Mouse (Mus musculus) neutrophil, adult 65 days (primary cell): ENCODE measurements around the gene Dxo. TPM values are rescaled to one million over a fixed set of nuclear protein-coding genes. Genes with fewer than 3 reads are reported as not detected.

ENCODE experiments used
- total RNA-seq: library from RNA; stranded (reverse); gene quantifications from 2 replicates; pipeline ENCODE4 v1.2.4, GENCODE M21; 2023

Gene Dxo
- 34.5 and 46.7 TPM in 2 replicates for total RNA-seq

DNA sequence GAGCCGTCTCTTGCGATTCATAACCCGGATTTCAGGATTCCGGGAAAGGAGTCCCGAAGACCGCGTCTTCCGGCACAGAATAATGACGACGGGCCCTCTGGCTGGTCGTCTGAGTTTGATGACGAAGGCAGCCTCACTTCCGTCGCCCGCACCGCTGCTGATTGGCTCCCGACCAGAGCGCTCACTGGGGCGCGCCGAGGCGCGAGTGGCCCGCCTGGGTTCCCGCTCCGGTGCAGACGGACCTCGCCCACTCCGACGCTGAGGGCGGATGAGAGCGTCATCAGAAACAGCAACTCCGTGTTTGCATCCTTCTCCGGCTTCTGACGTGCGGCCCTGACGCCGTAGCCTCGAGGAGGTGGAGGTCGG is at the start of gene Dxo, which contains the start of gene Stk19:
TSS of gene Dxo (plus strand) at position 164 of the 366 bp plus-strand sequence.
TSS of gene Stk19 (minus strand) at position 90 of the 366 bp plus-strand sequence.

DNA sequence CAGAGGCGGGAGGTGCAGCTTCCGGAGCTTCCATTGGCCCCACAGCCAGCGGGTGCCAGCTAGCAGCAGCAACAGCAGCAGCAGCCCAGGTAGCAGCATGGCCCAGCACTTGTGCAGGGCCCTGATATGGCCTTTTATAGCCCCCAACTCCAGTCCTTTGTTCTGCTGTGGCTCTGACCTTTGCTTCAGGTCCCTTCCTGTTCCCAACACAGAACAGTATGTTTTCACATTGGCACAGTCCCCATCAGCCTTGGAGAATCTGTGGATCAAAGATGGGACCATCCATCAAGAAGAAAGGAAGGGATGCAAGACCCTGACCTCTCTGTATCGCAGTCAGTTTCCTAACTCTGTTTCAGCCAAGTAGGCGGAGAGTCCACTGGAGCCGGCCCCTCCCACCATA is 32.5 kb upstream of the Dxo start, which contains the start of gene Cyp21a1:
TSS of gene Cyp21a1 (minus strand) at position 261 of the 400 bp plus-strand sequence.

DNA sequence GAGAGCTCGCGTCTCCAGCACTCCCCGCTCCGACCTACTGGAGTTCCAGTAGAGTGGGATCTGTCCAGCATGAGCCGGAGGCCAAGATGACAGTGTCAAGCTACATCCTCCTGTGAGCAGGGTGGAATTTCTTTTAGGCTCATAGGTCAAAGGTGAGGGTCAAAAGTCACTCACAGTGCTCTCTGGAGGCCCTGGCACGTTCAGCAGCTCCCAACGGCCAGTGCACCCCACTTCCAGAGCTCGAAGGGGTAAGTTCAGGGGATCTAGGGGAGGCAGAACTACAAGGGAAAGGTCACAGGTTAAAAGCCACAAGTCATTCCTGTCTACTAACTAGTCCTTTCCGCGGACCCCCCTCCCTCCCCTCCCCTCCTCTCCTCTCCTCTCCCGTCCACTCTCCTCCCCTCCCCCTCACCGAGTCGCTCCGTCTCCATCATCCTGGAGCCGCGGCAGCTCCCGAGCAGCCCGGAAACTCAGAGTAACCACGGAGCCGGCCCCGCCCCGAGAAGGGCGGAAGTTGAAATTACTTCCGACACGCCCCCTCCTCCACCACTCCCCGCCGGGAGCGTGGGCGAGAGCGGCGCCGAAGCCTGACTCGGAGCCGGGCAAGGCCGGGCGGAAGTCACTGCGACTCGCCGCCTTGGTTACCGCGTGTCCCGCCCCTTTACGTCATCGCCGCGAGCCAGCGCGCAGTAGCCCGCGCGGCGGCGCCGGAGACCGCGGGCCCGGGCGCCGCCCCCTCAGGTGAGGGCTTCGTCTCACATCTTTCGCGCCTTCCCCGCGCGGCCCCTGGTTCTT is 13.1 kb downstream of the Dxo start, which contains the start of the genes Skiv2l and Nelfe:
TSS of gene Skiv2l (minus strand) at position 489 of the 795 bp plus-strand sequence.
TSS of gene Nelfe (plus strand) at position 670 of the 795 bp plus-strand sequence.

GRCm38 (mm10) chr17:34862416-34863081 is 25.7 kb downstream of the Dxo start, which contains the start of gene Cfb:
Cfb (minus strand) TSS chr17:34862518.

GRCm38 (mm10) chr17:34879336-34879879 is 42.6 kb downstream of the Dxo start, which contains the start of gene Zbtb12:
Zbtb12 (plus strand) TSS chr17:34879483.

DNA sequence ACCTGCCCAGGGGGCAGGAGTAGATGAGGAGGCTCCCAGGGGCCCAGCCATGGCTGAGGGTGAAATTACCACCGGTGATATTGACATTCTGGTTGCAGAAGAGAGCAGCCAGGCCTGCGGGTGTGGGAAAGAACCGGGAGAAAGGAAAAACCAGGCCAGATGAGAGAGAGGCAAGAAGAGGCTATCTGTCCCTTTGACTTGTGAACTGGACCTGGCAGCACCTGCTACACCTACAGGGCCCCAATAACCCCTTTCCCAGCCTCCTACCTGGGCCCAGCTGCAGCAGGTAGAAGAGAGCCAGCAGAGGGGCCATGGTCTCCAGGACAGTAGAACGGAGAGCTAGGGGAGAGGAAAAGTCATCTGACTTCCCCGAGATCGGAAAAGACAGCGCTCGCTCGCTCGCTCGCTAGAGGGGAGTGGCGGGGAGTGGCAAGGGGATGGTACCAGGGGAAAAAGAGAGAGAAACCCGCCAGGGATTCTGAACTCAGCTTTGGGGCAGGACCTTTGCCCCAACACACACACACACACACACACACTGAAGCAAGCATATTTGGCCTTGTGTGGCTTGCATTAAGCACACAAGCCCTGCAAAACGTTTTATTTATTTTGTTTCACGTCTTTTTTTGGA is 45.0 kb downstream of the Dxo start, which contains the start of gene Gm20547:
TSS of gene Gm20547 (minus strand) at position 360 of the 628 bp plus-strand sequence.

Other genes starting within 250 kb of the Dxo start
- gene Gpsm3, start 247.2 kb upstream of the Dxo start, total RNA-seq, result 440 and 473 TPM in 2 replicates
- 89.1 and 104 TPM in 2 replicates for gene Pbx2, start 245.8 kb upstream of the Dxo start, total RNA-seq
- gene Ager, start 239.2 kb upstream of the Dxo start, total RNA-seq, result 5.3 and 8.3 TPM in 2 replicates
- 33.1 and 34.1 TPM in 2 replicates for gene Rnf5, start 233.3 kb upstream of the Dxo start, total RNA-seq
- gene Agpat1, start 232.8 kb upstream of the Dxo start, total RNA-seq, result 46.3 and 48.5 TPM in 2 replicates
- 1.7 and 4.2 TPM in 2 replicates for gene Egfl8, start 221.0 kb upstream of the Dxo start, total RNA-seq
- gene Ppt2, start 208.5 kb upstream of the Dxo start, total RNA-seq, result 33.1 and 38.3 TPM in 2 replicates
- gene Prrt1, start 207.5 kb upstream of the Dxo start, total RNA-seq, result not detected in 2 replicates
- 9.9 and 14.9 TPM in 2 replicates for gene Fkbpl, start 192.3 kb upstream of the Dxo start, total RNA-seq
- 54.8 and 61.2 TPM in 2 replicates for gene Atf6b, start 189.9 kb upstream of the Dxo start, total RNA-seq
- gene Tnxb, start 166.5 kb upstream of the Dxo start, total RNA-seq, result 0.06 and 0.09 TPM in 2 replicates
- 0.11 and 0.13 TPM in 2 replicates for gene C4b, start 93.1 kb upstream of the Dxo start, total RNA-seq
- not detected in 2 replicates for gene Cyp21a1, start 32.5 kb upstream of the Dxo start, total RNA-seq
- gene Stk19, start 74 bp upstream of the Dxo start, total RNA-seq, result 42.3 and 63.0 TPM in 2 replicates
- gene Skiv2l, start 13.2 kb downstream of the Dxo start, total RNA-seq, result 95.9 and 147 TPM in 2 replicates
- 24.5 and 28.2 TPM in 2 replicates for gene Nelfe, start 13.4 kb downstream of the Dxo start, total RNA-seq
- 1.3 TPM in 1 of 2 replicates, not detected in the other for gene Cfb, start 25.5 kb downstream of the Dxo start, total RNA-seq
- 0.70 and 1.4 TPM in 2 replicates for gene Zbtb12, start 42.5 kb downstream of the Dxo start, total RNA-seq
- not detected in 2 replicates for gene Gm20547, start 45.0 kb downstream of the Dxo start, total RNA-seq
- gene C2, start 61.2 kb downstream of the Dxo start, total RNA-seq, result not detected in 2 replicates
- gene Ehmt2, start 61.5 kb downstream of the Dxo start, total RNA-seq, result 49.5 and 66.6 TPM in 2 replicates
- gene Slc44a4, start 77.4 kb downstream of the Dxo start, total RNA-seq, result 0.25 TPM in 1 of 2 replicates, not detected in the other
- gene Neu1, start 94.2 kb downstream of the Dxo start, total RNA-seq, result 87.8 and 101 TPM in 2 replicates
- gene Hspa1b, start 122.2 kb downstream of the Dxo start, total RNA-seq, result 25.6 and 50.7 TPM in 2 replicates
- gene Gm20481, start 132.9 kb downstream of the Dxo start, total RNA-seq, result not detected in 2 replicates
- 36.0 and 76.5 TPM in 2 replicates for gene Hspa1a, start 135.1 kb downstream of the Dxo start, total RNA-seq
- 0.16 TPM in 1 of 2 replicates, not detected in the other for gene Hspa1l, start 135.7 kb downstream of the Dxo start, total RNA-seq
- 15.3 and 22.7 TPM in 2 replicates for gene Lsm2, start 144.8 kb downstream of the Dxo start, total RNA-seq
- gene Vars, start 164.0 kb downstream of the Dxo start, total RNA-seq, result 51.6 and 57.8 TPM in 2 replicates
- gene Vwa7, start 179.6 kb downstream of the Dxo start, total RNA-seq, result 0.09 TPM in 1 of 2 replicates, not detected in the other
- gene Sapcd1, start 191.0 kb downstream of the Dxo start, total RNA-seq, result 0.86 and 1.9 TPM in 2 replicates
- gene Msh5, start 209.7 kb downstream of the Dxo start, total RNA-seq, result 3.5 and 11.1 TPM in 2 replicates
- gene Clic1, start 212.9 kb downstream of the Dxo start, total RNA-seq, result 248 and 288 TPM in 2 replicates
- 1.4 and 2.6 TPM in 2 replicates for gene Ddah2, start 222.0 kb downstream of the Dxo start, total RNA-seq
- gene Ly6g6c, start 228.4 kb downstream of the Dxo start, total RNA-seq, result not detected in 2 replicates
- 0.47 TPM in 1 of 2 replicates, not detected in the other for gene Mpig6b, start 229.2 kb downstream of the Dxo start, total RNA-seq
- gene Ly6g6e, start 239.9 kb downstream of the Dxo start, total RNA-seq, result not detected in 2 replicates
- gene Ly6g6d, start 241.0 kb downstream of the Dxo start, total RNA-seq, result not detected in 2 replicates
- 1.1 TPM in 1 of 2 replicates, not detected in the other for gene Ly6g6f, start 248.6 kb downstream of the Dxo start, total RNA-seq